Mouse (Mus musculus): ENCODE measurements around the gene Tmem216. TPM values are rescaled to one million over a fixed set of nuclear protein-coding genes. Genes with fewer than 3 reads are reported as not detected.

Gene Tmem216
- polyA plus RNA-seq, 1 experiment: 3.7 TPM

- Histone ChIP-seq H3K4me1 (ENCODE audit: control insufficient read depth, insufficient read depth, insufficient read length, low read length) (peaks cover 3% of the 10 kb centered on the region; the same call in 1 of the 2 replicates), H3K36me3 (ENCODE audit: control insufficient read depth, insufficient read depth, low read length) (peaks cover 25% of the 10 kb centered on the region), H3K4me3 (ENCODE audit: low read depth, low read length) (no peak overlapping the region), H3K27me3 (ENCODE audit: control insufficient read depth, insufficient read depth, low read length) (no peaks in the 10 kb centered on the region), H3K27ac (ENCODE audit: insufficient read depth, low read depth, low read length) (no peak overlapping the region)
- 15% methylated on average over 7 of the region's 7 CpGs for WGBS
- TF ChIP-seq POLR2A (IDR thresholded peaks at IDR 0.05; ENCODE audit: low read depth, low read length) (no peak), CTCF (IDR thresholded peaks at IDR 0.05; ENCODE audit: extremely low read depth, insufficient read length, insufficient replicate concordance, low read depth, low read length) (no peak)
Measured at GRCm38 (mm10) chr19:10583550-10584146, 27.6 kb upstream of the Tmem216 start.

DNA sequence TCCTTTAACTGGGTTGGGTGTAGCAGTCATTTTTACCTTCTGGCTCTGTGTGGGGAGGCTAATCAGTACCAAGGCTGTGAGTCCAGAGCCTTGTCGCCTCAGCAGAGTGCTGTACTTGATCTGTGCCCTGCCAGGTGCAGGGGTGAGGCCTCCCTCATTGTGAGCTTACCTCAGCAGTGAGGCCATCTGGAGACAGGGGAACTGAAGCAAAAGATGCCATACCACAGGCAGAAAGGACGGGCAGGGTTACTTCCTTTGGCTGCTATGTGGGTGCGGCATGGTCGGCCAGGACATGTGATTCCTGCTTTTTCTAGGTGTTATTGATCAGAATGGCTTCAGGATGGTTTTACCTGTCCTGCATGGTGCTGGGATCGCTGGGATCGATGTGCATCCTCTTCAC, 25.9 kb upstream of the Tmem216 start:
- Histone ChIP-seq H3K27me3 (ENCODE audit: control insufficient read depth, insufficient read depth, low read length) (no peaks in the 10 kb centered on the region), H3K4me1 (ENCODE audit: control insufficient read depth, insufficient read depth, insufficient read length, low read length) (peaks cover 3% of the 10 kb centered on the region; the same call in 1 of the 2 replicates), H3K4me3 (ENCODE audit: low read depth, low read length) (no peak overlapping the region), H3K36me3 (ENCODE audit: control insufficient read depth, insufficient read depth, low read length) (peaks cover 15% of the 10 kb centered on the region), H3K27ac (ENCODE audit: insufficient read depth, low read depth, low read length) (no peak overlapping the region)
- no peak for TF ChIP-seq POLR2A (IDR thresholded peaks at IDR 0.05; ENCODE audit: low read depth, low read length)
- TF ChIP-seq CTCF (IDR thresholded peaks at IDR 0.05; ENCODE audit: extremely low read depth, insufficient read length, insufficient replicate concordance, low read depth, low read length): no peak
- WGBS: 91% methylated on average over 6 of the region's 6 CpGs

- Histone ChIP-seq H3K36me3 (ENCODE audit: control insufficient read depth, insufficient read depth, low read length) (peaks cover 12% of the 10 kb centered on the region), H3K27ac (ENCODE audit: insufficient read depth, low read depth, low read length) (no peak overlapping the region), H3K4me3 (ENCODE audit: low read depth, low read length) (no peak overlapping the region), H3K27me3 (ENCODE audit: control insufficient read depth, insufficient read depth, low read length) (no peaks in the 10 kb centered on the region), H3K4me1 (ENCODE audit: control insufficient read depth, insufficient read depth, insufficient read length, low read length) (peaks cover 3% of the 10 kb centered on the region; the same call in 1 of the 2 replicates)
- TF ChIP-seq POLR2A (IDR thresholded peaks at IDR 0.05; ENCODE audit: low read depth, low read length) (no peak), CTCF (IDR thresholded peaks at IDR 0.05; ENCODE audit: extremely low read depth, insufficient read length, insufficient replicate concordance, low read depth, low read length) (no peak)
- 71% methylated on average over 3 of the region's 3 CpGs for WGBS
Measured at GRCm38 (mm10) chr19:10580761-10581160, 24.7 kb upstream of the Tmem216 start.

DNA sequence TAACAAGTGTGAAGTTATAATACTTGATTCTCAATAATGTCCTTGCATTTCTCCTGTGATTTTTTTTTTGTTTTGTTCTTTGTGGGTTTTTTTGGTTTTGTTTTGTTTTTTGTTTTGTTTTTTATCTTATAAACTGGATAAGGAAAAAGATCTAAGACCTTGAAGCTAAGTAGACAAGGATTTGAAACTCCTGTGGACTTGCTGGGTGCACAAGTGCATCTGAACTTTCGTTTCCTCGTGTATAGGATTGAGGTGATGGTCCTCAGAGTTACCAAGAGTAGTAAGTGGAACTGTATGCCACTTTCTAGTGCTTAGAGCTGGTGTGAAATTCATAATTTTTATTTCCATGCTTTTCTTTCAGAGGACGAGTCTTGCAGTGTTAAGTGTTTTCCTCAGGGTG, 24.1 kb upstream of the Tmem216 start:
- no peak for TF ChIP-seq CTCF (IDR thresholded peaks at IDR 0.05; ENCODE audit: extremely low read depth, insufficient read length, insufficient replicate concordance, low read depth, low read length)
- no peak for TF ChIP-seq POLR2A (IDR thresholded peaks at IDR 0.05; ENCODE audit: low read depth, low read length)
- WGBS: 82% methylated on average over 3 of the region's 3 CpGs
- H3K4me3 ChIP-seq (ENCODE audit: low read depth, low read length): no peak overlapping the region
- no peaks in the 10 kb centered on the region for H3K27me3 ChIP-seq (ENCODE audit: control insufficient read depth, insufficient read depth, low read length)
- H3K27ac ChIP-seq (ENCODE audit: insufficient read depth, low read depth, low read length): no peak overlapping the region
- peaks cover under 1% of the 10 kb centered on the region; the same call in 1 of the 2 replicates for H3K4me1 ChIP-seq (ENCODE audit: control insufficient read depth, insufficient read depth, insufficient read length, low read length)
- peaks cover 10% of the 10 kb centered on the region for H3K36me3 ChIP-seq (ENCODE audit: control insufficient read depth, insufficient read depth, low read length)

DNA sequence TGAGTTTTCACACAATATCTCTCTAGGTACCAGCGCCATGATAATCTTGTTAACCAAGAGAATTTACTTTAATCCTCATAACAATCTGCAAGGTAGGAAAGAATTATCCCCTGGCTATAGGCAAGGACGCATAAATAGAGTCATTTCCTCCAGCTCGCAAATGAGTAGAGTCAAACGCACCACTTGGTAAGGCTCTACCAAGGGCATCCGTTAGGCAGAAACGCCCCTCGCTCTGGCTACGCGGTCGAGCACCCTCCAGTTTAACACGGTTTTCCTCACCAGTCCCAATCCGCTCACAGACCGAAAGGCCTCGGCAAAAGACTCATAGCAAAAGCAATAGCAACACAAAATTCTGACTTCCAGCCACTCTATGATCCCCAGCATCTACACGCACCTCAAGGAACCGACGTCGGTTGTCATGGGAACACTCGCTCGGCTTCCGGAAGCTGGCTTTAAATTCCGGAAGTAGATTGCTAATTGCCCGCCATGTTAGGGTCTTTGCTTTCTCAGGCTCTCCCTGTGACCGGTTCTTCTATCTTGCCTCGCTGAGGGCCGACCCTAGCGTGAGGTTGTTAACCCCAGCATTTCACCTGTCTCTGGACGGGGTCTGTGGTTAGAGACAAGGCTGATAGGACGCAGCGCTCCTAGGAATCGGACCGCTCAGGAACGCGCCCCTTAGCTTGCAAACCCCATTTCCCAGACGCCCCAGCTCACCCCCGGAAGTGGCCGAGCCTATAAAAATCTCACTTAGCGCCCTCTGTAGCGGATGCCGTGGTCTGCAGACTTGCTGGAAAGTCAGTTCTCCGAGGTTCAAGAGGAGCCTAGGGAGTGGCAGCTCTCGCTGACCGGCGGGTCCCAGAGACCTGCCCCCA, 20.9 kb upstream of the Tmem216 start, which contains the start of the genes Cyb561a3 and Tmem138:
Gene Cyb561a3 (plus strand): TSS at position 483 of the 872 bp plus-strand sequence.
Gene Tmem138 (minus strand): TSS at position 673 of the 872 bp plus-strand sequence.
- under 1% methylated on average over 44 of the region's 44 CpGs for WGBS

GRCm38 (mm10) chr19:10569627-10570026, 13.6 kb upstream of the Tmem216 start:
- WGBS: 92% methylated on average over 6 of the region's 6 CpGs
- no peak overlapping the region for H3K27ac ChIP-seq (ENCODE audit: insufficient read depth, low read depth, low read length)
- 0 out of 2 replicates have a peak, but pooled peaks cover 3% of the 10 kb centered on the region for H3K27me3 ChIP-seq (ENCODE audit: control insufficient read depth, insufficient read depth, low read length)
- 0 out of 2 replicates have a peak, but pooled peaks cover 2% of the 10 kb centered on the region for H3K4me1 ChIP-seq (ENCODE audit: control insufficient read depth, insufficient read depth, insufficient read length, low read length)
- H3K36me3 ChIP-seq (ENCODE audit: control insufficient read depth, insufficient read depth, low read length): peaks cover 6% of the 10 kb centered on the region; the same call in 1 of the 2 replicates
- TF ChIP-seq CTCF (IDR thresholded peaks at IDR 0.05; ENCODE audit: extremely low read depth, insufficient read length, insufficient replicate concordance, low read depth, low read length) (no peak), POLR2A (IDR thresholded peaks at IDR 0.05; ENCODE audit: low read depth, low read length) (no peak)
- H3K4me3 ChIP-seq (ENCODE audit: low read depth, low read length): no peak overlapping the region

More for the DNA sequence above, 20.9 kb upstream of the Tmem216 start, which contains the start of the genes Cyb561a3 and Tmem138:
- H3K4me3 ChIP-seq (ENCODE audit: low read depth, low read length): peak within 1 kb of the TSS; percentile 85
- H3K27ac ChIP-seq (ENCODE audit: insufficient read depth, low read depth, low read length): peak within 1 kb of the TSS; percentile 89
- TF ChIP-seq CTCF (IDR thresholded peaks at IDR 0.05; ENCODE audit: extremely low read depth, insufficient read length, insufficient replicate concordance, low read depth, low read length) (no peak), POLR2A (IDR thresholded peaks at IDR 0.05; ENCODE audit: low read depth, low read length) (peak; percentile 95)
- H3K27me3 ChIP-seq (ENCODE audit: control insufficient read depth, insufficient read depth, low read length): no peaks in the 10 kb centered on the region
- no peaks in the 10 kb centered on the region for H3K4me1 ChIP-seq (ENCODE audit: control insufficient read depth, insufficient read depth, insufficient read length, low read length)
- H3K36me3 ChIP-seq (ENCODE audit: control insufficient read depth, insufficient read depth, low read length): peaks cover 12% of the 10 kb centered on the region; the same call in 1 of the 2 replicates
